Mouse (Mus musculus) gastrocnemius, adult 2 months (tissue): ENCODE data around the gene Panx1. TPM values are rescaled to one million over a fixed set of nuclear protein-coding genes. Genes with fewer than 3 reads are reported as not detected.

ENCODE experiments used
- DNase-seq: peaks from one replicate; pipeline ENCODE4 v3.0.0; 2022
- H3K27ac ChIP-seq: fragments of 200-600 bp; 2 replicates; pipeline ENCODE4 v1.8.1; 2022; ENCODE audit warnings: mild to moderate bottlenecking
- H3K4me3 ChIP-seq: fragments of 200-600 bp; 2 replicates; pipeline ENCODE4 v1.8.1; 2022; ENCODE audit warnings: mild to moderate bottlenecking, moderate library complexity
- CTCF ChIP-seq: fragments of 200-600 bp; IDR thresholded peaks from 2 replicates; pipeline ENCODE4 v1.8.1; 2022; ENCODE audit warnings: antibody characterized with exemption, mild to moderate bottlenecking, moderate library complexity
- intact Hi-C: fragments of 180-260 bp; cut with DNase I; formaldehyde crosslinking; loops from one replicate; pipeline ENCODE4 v1.15.1; 2025
- total RNA-seq, 2 experiments: library from RNA; stranded (reverse); gene quantifications; 2 replicates each; pipeline ENCODE4 v1.2.3; 2021

Panx1 gene
- total RNA-seq, 2 experiments from 2014 or later = 21.2 to 31.0 TPM

DNA sequence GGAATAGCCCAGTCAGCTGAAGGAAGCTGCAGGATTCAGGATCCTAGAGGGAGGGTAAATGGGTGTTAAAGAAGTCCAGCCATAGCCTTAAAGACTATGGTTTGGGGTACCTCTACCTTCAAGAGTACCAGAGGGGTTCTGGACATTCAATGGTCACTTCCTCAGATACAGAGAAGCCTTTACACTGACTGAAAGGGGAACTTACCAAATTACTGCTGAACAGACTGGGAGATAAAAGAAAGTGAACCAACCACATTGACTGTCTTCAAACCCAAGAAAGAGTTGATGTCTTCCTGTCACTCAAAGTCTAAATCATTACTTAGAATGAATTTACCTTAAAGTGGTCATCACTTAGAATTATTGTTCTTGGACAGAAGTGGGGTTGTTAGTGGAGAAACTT, 62.6 kb downstream of the Panx1 start:
- Histone ChIP-seq H3K27ac (no peak overlapping the region), H3K4me3 (no peak overlapping the region)
- DNase-seq = no peak
- no peak for TF ChIP-seq CTCF
- intact Hi-C loops = no loop called here

DNA sequence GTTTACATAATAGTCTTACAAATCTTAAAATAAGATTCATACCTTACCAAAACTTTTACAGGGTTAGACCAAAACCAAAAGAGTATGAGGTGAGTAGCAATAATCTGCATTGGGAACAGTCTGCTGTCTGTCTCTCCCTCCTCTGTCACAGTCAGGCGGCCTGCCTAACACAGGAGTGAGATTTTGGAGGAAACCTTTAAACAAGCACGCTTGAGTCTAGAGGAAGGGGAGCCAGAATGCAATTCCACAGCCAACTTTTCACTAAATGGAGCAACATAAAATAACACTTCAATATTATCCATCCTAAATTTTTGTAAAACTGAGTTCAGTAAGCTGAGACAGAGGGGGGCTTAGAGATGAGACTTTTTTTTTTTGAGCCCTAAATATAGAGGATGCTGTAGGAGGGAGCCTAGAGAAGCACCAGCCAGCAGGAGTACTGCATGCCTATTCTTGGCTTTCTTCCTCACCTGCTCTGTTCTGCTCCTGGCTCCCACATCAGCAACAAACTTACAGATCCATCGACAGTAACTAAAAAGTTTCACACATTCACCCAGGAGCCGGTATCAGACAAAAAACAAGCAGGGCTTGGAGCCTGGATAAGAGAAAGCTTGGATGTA, 63.6 kb downstream of the Panx1 start:
- H3K27ac ChIP-seq = no peak overlapping the region
- DNase-seq = no peak
- H3K4me3 ChIP-seq = no peak overlapping the region
- TF ChIP-seq CTCF = no peak
- intact Hi-C loops = no loop called here

DNA sequence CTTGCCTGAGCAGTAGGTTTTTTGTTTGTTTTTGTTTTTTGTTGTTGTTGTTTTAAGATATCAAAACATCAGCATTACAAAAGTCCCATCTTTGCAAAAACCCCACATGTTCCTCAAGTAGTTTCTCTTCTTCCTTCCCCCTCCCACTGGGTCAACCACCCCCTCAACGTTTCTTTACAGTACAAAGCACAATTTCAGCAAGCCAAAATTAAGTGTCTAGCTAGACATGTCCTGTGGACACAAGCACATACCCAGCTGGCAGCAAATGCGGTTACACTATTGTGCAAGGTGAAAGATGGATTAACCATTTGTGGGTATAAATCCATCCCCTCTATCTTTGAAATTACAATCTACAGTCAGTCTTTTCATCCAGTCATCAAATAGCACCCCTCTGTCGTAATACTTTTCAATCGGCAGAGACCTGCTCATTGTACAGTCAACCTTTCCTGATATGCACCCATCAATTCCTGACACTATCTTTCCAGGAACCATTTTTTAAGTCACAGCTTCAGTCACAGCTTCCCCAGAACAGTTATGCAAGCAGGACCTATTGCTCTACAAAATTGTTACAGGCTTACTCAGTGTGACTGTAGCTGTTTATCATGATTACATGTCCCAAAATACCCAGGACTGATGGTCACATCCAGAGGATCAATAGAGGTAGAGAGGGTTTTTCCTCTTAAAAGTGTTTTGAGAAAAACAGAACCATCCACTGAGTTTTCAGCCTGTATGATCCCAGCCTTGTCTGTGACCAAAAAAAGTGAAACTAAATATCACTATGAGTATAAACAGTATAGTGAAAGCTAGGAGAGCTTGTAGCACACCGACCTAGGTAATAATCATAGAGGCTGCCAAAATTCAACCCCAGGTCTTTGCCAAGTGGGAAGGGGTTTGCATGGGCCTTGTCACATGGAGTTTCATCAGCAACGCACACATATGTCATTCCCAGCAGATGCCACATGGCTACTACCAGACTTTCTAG, 70.7 kb downstream of the Panx1 start:
- intact Hi-C loops = no loop called here
- H3K4me3 ChIP-seq = no peak overlapping the region
- no peak for DNase-seq
- H3K27ac ChIP-seq = no peak overlapping the region
- no peak for TF ChIP-seq CTCF

DNA sequence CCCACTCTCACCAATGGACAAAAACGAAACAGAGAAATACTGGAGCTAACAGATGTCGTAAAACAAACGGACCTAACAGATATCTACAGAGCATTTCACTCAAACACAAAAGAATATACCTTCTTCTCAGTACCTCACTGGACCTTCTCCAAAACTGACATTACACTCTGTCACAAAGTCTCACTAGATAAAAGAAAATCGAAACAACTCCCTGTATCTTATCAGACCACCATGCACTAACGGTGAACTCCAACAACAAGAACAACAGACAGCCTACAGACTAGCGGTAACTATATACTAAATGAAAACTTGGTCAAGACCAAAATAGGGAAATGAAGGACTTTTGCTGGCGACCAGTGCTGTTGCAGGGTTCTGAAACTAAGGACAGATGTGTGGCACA, 71.5 kb downstream of the Panx1 start:
- no peak overlapping the region for H3K4me3 ChIP-seq
- TF ChIP-seq CTCF = no peak
- H3K27ac ChIP-seq = no peak overlapping the region
- intact Hi-C loops = no loop called here
- DNase-seq = no peak

DNA sequence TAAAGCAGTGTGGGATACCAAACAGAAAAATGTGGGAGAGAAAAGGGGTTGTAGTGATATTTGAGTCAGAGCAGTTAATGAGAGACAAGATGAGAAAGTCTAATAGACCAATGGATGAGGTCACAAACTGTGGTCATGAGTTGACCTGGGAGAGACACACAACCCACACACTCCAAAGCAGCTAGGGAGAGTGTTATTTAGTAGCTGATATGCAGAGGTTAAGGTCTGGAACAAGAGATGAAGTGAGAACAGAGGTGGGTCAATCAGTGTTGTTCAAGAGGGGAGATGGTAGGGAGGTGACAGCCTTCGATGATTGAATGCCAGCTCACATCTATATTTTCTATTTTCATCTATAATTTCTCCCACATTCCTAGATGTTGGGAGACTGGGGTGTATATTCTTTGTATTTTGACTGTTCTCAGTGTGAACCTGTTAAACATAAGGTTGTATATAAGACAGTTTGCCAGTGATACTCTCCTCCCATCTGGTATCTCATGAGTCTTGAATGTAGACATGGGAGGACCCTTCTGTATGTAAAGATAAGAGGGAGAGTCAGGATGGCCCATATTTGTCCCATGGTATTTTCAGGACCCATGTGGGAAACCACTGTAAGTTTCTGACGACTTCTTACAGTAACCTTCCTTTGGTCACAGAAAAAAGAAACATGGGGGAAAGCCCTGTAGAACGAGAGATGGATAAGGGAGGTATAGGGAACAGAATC, 74.3 kb downstream of the Panx1 start:
- intact Hi-C loops = no loop called here
- no peak for TF ChIP-seq CTCF
- DNase-seq = no peak
- Histone ChIP-seq H3K27ac (no peak overlapping the region), H3K4me3 (no peak overlapping the region)

DNA sequence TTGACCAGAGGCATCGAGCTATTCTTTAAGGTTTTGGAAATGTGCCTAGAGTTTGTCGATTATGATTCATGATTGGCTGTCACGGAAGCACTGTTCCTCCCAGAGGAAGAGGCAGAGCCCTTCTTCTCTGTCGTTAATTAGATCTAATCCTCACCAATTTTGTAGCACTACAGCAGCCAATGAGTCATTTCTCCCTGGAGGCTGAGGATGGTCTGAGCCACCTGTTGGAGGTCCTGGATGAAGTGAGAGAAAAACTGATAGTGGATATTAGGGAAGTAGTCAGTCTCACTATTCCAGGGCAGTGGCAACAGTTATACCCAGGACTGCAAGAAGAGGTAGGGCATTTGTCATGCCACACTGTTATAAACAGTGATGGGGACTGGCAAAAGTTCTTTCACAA, 75.1 kb downstream of the Panx1 start:
- H3K4me3 ChIP-seq = no peak overlapping the region
- no peak for TF ChIP-seq CTCF
- DNase-seq = no peak
- H3K27ac ChIP-seq = no peak overlapping the region
- intact Hi-C loops = no loop called here

DNA sequence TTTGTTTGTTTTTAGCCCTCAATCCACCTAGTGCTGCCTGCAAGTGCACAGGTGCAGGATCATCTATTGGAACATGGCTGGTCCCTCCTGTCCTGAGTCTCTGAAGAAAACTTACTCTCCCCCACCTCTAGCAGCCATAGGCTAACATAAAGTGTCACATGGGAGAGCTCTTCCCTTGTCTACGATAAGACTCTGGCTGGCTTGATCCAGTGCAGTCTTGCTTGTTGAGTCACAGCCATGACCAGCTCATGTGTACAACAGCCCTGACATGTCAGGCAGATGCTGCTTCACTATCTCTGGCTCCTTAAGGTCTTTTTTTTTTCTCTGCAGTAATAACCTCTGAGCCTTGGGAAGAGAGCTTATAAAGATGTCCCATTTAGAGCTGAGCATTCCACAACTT, 77.7 kb downstream of the Panx1 start:
- TF ChIP-seq CTCF = no peak
- DNase-seq = no peak
- Histone ChIP-seq H3K4me3 (no peak overlapping the region), H3K27ac (no peak overlapping the region)
- intact Hi-C loops = no loop called here

DNA sequence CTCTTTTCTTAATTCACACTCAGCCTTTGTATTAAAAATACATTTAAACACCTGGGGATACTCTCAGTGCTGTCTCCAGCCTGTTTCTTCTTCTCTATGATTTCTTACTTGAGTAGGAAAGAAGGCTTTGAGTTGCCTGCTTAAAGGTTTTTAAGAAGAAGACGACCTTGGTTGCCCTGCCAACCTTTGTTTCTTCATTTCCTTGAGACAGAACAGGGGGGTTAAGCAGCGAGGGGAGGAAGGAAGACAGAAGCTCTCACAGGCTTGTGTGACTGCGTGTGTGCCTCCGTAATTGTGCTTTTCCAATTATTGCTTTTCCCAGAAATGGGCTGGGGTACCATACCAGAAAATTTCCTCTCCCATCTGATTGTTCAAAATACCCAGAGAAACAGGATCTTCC, 78.5 kb downstream of the Panx1 start:
- no peak overlapping the region for H3K27ac ChIP-seq
- intact Hi-C loops = no loop called here
- H3K4me3 ChIP-seq = no peak overlapping the region
- no peak for DNase-seq
- no peak for TF ChIP-seq CTCF

DNA sequence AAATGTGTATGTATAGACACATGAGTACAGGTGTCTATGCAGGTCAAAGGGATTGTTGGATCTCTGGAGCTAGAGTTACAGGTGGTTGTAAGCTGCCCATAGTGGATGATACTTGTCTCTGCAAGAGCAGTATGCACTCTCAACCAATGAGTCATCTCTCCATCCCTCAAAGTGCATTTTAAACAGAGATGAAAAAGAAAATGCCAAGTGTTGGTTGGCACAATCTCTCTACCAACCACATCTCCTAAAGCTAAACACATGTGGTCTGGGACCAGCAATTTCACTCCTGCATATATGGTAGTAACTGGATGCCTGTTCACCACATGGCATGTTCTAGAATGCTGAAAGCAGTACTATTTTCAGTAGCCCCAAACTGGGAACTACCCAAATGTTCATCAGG, 79.9 kb downstream of the Panx1 start:
- H3K27ac ChIP-seq = no peak overlapping the region
- intact Hi-C loops = no loop called here
- TF ChIP-seq CTCF = no peak
- no peak for DNase-seq
- H3K4me3 ChIP-seq = no peak overlapping the region

DNA sequence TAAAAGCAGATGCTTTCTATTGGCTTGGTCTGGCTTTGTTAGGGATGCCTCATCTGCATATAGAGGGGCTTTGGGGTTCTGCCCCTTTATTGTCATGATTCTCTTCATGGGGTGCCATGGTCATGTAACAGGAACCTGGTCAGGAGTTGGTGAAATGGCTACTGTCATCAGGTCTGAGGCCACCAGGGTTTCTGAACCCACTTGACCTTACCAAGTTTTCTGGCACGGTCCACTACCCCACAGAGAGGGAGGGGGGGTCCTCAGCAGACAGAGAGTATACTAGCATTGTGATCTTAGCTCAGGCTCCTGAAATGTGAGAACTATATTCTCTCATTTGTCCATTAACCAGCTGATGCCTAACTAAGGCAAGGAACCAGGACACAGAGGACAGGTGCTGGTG, 82.5 kb downstream of the Panx1 start:
- DNase-seq = no peak
- no peak overlapping the region for H3K4me3 ChIP-seq
- no peak overlapping the region for H3K27ac ChIP-seq
- intact Hi-C loops = no loop called here
- no peak for TF ChIP-seq CTCF

DNA sequence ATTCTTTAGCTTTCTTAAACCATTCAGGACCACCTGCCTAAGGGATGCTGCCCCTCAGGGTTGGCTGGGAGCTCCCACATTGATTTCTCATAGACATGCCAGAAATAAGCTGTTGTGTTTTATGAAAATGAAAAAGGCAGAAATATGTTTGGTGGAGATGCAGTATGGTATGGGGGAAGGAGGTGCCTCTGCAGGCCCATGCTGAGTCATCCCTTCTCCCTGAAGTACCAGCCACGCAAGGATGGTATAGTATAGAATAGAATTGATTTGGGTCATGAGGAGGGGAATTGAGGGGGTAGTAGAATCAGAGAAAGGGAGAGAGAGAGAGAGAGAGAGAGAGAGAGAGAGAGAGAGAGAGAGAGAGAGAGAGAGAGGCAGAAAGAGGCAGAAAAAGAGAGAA, 90.6 kb downstream of the Panx1 start:
- no peak for DNase-seq
- Histone ChIP-seq H3K27ac (no peak overlapping the region), H3K4me3 (no peak overlapping the region)
- intact Hi-C loops = no loop called here
- no peak for TF ChIP-seq CTCF

Other genes with a start within 250 kb of the Panx1 start
- not detected for gene Gpr83, start 185.3 kb downstream of the Panx1 start, total RNA-seq
- gene Izumo1r, start 141.5 kb downstream of the Panx1 start, total RNA-seq = not detected
- gene Hephl1, start 66.6 kb upstream of the Panx1 start, total RNA-seq = 1 to 10 TPM in 1 of 2 experiments, under 1 TPM in 1; 0.36 to 1.1 TPM
- gene Vstm5, start 193.6 kb upstream of the Panx1 start, total RNA-seq = not detected
- gene Med17, start 234.5 kb upstream of the Panx1 start, total RNA-seq = 10 to 100 TPM in 1 of 2 experiments, 1 to 10 TPM in 1; 6.5 to 11.7 TPM